In the genomic region with DNA sequence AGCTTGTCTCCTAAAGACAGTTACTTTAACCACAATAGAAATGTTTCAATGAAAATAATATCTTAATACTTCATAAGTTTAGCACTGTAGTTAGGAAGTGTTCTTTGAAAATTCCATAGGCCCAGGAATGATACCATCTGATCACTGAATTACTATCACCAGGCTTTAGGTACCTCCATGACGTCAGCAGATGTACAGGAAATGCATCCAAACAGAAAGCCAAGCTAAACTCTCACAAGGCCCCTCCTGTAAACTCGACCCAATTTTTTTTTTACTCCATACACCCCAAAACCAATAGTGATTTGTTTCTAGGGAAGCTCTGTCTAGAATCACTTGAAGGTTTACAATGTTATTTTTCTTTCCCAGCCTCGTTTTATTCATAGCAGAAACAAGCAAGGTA, we compare ENCODE assay signal across 8 mouse cellular contexts. TPM values are rescaled to one million over a fixed set of nuclear protein-coding genes. Genes with fewer than 3 reads are reported as not detected.
DNase-seq lines count a peak whose midpoint lies in the region; ATAC-seq and TF ChIP-seq lines count a peak whose summit lies in the region.

No protein-coding gene starts in this region.

- H3K27me3 ChIP-seq in heart, adult 2 months (ENCODE audit: control insufficient read depth, insufficient read depth, low read length) = no peaks in the 10 kb centered on the region
- H3K27me3 ChIP-seq in CH12.LX (replicated peaks) = no peaks in the 10 kb centered on the region
- no peaks in the 10 kb centered on the region for H3K27me3 ChIP-seq in forebrain, embryonic 14.5 days (replicated peaks; ENCODE audit: control insufficient read depth, insufficient read depth, low read length)
- no peaks in the 10 kb centered on the region for H3K27me3 ChIP-seq in liver, postnatal 0 days (ENCODE audit: insufficient read depth, low read length)

- TF ChIP-seq CTCF in heart, adult 2 months (IDR thresholded peaks at IDR 0.05) = no peak
- TF ChIP-seq CTCF in CH12.LX (conservative IDR thresholded peaks at IDR 0.05 in 1 of 2, IDR thresholded peaks at IDR 0.05 in 1 of 2; ENCODE audit: low read depth in 2 of 2, low read length in 2 of 2) = no peak
- TF ChIP-seq CTCF in liver, postnatal 0 days (IDR thresholded peaks at IDR 0.05; ENCODE audit: low read depth) = no peak

- H3K4me3 ChIP-seq in heart, adult 2 months = peak overlapping the region; percentile 82
- H3K4me3 ChIP-seq in CH12.LX (replicated peaks in 1 of 3; ENCODE audit: low read depth in 2 of 3, low read length in 2 of 3, poor library complexity in 1 of 3) = peak overlapping the region; percentile 80 to 99 (median 97)
- peak overlapping the region; percentile 98 for H3K4me3 ChIP-seq in forebrain, embryonic 14.5 days (ENCODE audit: low read depth, low read length)
- H3K4me3 ChIP-seq in liver, postnatal 0 days (ENCODE audit: low read depth, low read length) = peak overlapping the region; percentile 78

- no peak overlapping the region; the same call in 1 of the 2 replicates for H3K9ac ChIP-seq in heart, adult 2 months (ENCODE audit: low read depth, low read length)
- H3K9ac ChIP-seq in CH12.LX (ENCODE audit: insufficient read depth, low read depth) = peak overlapping the region; percentile 99
- peak overlapping the region; percentile 88 for H3K9ac ChIP-seq in forebrain, embryonic 14.5 days (ENCODE audit: low read length)
- H3K9ac ChIP-seq in liver, postnatal 0 days (replicated peaks) = peak overlapping the region; percentile 81

- TF ChIP-seq EP300 in heart, adult 2 months (IDR thresholded peaks at IDR 0.05; ENCODE audit: insufficient read depth, low read depth, low read length) = no peak
- TF ChIP-seq EP300 in CH12.LX (IDR thresholded peaks at IDR 0.05; ENCODE audit: low read length) = no peak
- TF ChIP-seq EP300 in liver, postnatal 0 days (IDR thresholded peaks at IDR 0.05; ENCODE audit: low read depth) = no peak

- no peaks in the 10 kb centered on the region for H3K79me2 ChIP-seq in heart, adult 2 months (replicated peaks; ENCODE audit: control insufficient read depth, insufficient read depth, low read length)
- peaks cover 20% of the 10 kb centered on the region for H3K79me2 ChIP-seq in CH12.LX (replicated peaks; ENCODE audit: control insufficient read depth, extremely low read depth, insufficient read depth, poor library complexity, severe bottlenecking)

- no peak for ATAC-seq in forebrain, embryonic 14.5 days
- no peak for ATAC-seq in liver, postnatal 0 days

- peak overlapping the region; percentile 70; the same call in 1 of the 2 replicates for H3K4me2 ChIP-seq in CH12.LX (ENCODE audit: insufficient read depth, low read depth, poor library complexity, severe bottlenecking)
- H3K4me2 ChIP-seq in forebrain, embryonic 14.5 days (ENCODE audit: low read length) = peak overlapping the region; percentile 77
- H3K4me2 ChIP-seq in liver, postnatal 0 days (ENCODE audit: low read depth, low read length) = peak overlapping the region; percentile 68

- peak overlapping the region; percentile 63 for H3K27ac ChIP-seq in heart, adult 2 months
- no peak overlapping the region for H3K27ac ChIP-seq in CH12.LX (ENCODE audit: insufficient read depth, low read depth)
- H3K27ac ChIP-seq in forebrain, embryonic 14.5 days (ENCODE audit: low read depth, low read length) = peak overlapping the region; percentile 96; the same call in 1 of the 2 replicates
- peak overlapping the region; percentile 84 for H3K27ac ChIP-seq in liver, postnatal 0 days (ENCODE audit: low read depth)

- H3K9me3 ChIP-seq in CH12.LX (replicated peaks; ENCODE audit: low read length) = no peaks in the 10 kb centered on the region
- H3K9me3 ChIP-seq in forebrain, embryonic 14.5 days (replicated peaks; ENCODE audit: control insufficient read depth, low read length) = no peaks in the 10 kb centered on the region
- no peaks in the 10 kb centered on the region for H3K9me3 ChIP-seq in liver, postnatal 0 days (ENCODE audit: low read length)

- no peak for TF ChIP-seq RAD21 in CH12.LX (IDR thresholded peaks at IDR 0.05; ENCODE audit: low read depth, low read length)

- H3K4me1 ChIP-seq in heart, adult 2 months (ENCODE audit: control insufficient read depth, insufficient read depth, low read length) = peaks cover 2% of the 10 kb centered on the region
- peaks cover 0 to 24% of the 10 kb centered on the region in 2 experiments; a peak in 2 of 4 replicates for H3K4me1 ChIP-seq in CH12.LX (ENCODE audit: control insufficient read depth in 1 of 2, insufficient read depth in 2 of 2)
- peaks cover 8% of the 10 kb centered on the region for H3K4me1 ChIP-seq in forebrain, embryonic 14.5 days (ENCODE audit: control insufficient read depth, insufficient read depth, low read length)
- H3K4me1 ChIP-seq in liver, postnatal 0 days (ENCODE audit: insufficient read depth) = peaks cover 2% of the 10 kb centered on the region; the same call in 1 of the 2 replicates

- WGBS in heart, adult 2 months = under 1% methylated on average over 3 of the region's 3 CpGs
- 3% methylated on average over 3 of the region's 3 CpGs for WGBS in forebrain, embryonic 14.5 days
- WGBS in liver, postnatal 0 days (ENCODE audit: insufficient replicate concordance) = under 1% methylated on average over 3 of the region's 3 CpGs

- H3K36me3 ChIP-seq in heart, adult 2 months (ENCODE audit: control insufficient read depth, insufficient read depth, low read length) = peaks cover 2% of the 10 kb centered on the region; the same call in 1 of the 2 replicates
- H3K36me3 ChIP-seq in CH12.LX (replicated peaks in 1 of 2; ENCODE audit: control insufficient read depth in 1 of 2, insufficient read depth in 1 of 2, low read length in 1 of 2) = peaks cover 19 to 54% of the 10 kb centered on the region in 2 experiments
- peaks cover 14% of the 10 kb centered on the region for H3K36me3 ChIP-seq in forebrain, embryonic 14.5 days (ENCODE audit: control insufficient read depth, insufficient read depth, low read length)
- H3K36me3 ChIP-seq in liver, postnatal 0 days (replicated peaks; ENCODE audit: insufficient read depth, low read length) = peaks cover 22% of the 10 kb centered on the region

- DNase-seq in heart, adult 2 months = no peak
- no peak for DNase-seq in heart, adult 9 months (ENCODE audit: low spot score in 2 of 2)
- DNase-seq in CH12.LX (ENCODE audit: extremely low read depth) = peak; percentile 49
- DNase-seq in forebrain, embryonic 14.5 days (ENCODE audit: low spot score) = peak; percentile 25
- DNase-seq in liver, postnatal 0 days = no peak
- DNase-seq in thymus, postnatal 0 days (ENCODE audit: low spot score) = no peak
- DNase-seq in cerebellum, adult 9-10 months = no peak
- no peak for DNase-seq in thymus, postnatal 4 days

- dilution Hi-C loops in CH12.LX (cut with MboI; ENCODE audit: extremely low pct_ligation_motif_present, extremely low pct_unique_long_range_greater_than_20kb, low sequenced_read_pairs) = no loop called here

- TF ChIP-seq POLR2A in heart, adult 2 months (IDR thresholded peaks at IDR 0.05; ENCODE audit: insufficient read depth, low read depth, low read length) = no peak
- no peak for TF ChIP-seq POLR2A in CH12.LX (IDR thresholded peaks at IDR 0.05; ENCODE audit: low read depth, low read length)

- in situ Hi-C loops in CH12.LX (cut with MboI; ENCODE audit: low pct_ligation_motif_present, low pct_unique_long_range_greater_than_20kb, low sequenced_read_pairs) = no loop called here

- intact Hi-C loops in heart, adult 2 months (cut with DNase I) = loop anchor here (10.0 kb wide), 1 partner anchor 922 kb away; no protein-coding TSS in a partner anchor

TF ChIP-seq in CH12.LX, 34 proteins besides CTCF, POLR2A, EP300 and RAD21:
- TF ChIP-seq MEF2A (IDR thresholded peaks at IDR 0.05; ENCODE audit: borderline replicate concordance, low read depth, low read length) (no peak), JUND (conservative IDR thresholded peaks at IDR 0.05; ENCODE audit: low read depth, low read length) (0 out of 2 replicates have a peak, but pooled peaks have one; percentile 17), MAX (IDR thresholded peaks at IDR 0.05; ENCODE audit: low read length) (no peak)

RNA-seq across cellular contexts. Expression of gene Etaa1, which starts 0.9 kb away (rescaled TPM):
- total RNA-seq in heart, adult 2 months (2021) = 1 to 10 TPM; 2.1 to 2.7 TPM
- 0.55 and 1.0 TPM in 2 replicates for polyA plus RNA-seq in heart, adult 2 months (2012; rRNA removed)
- total RNA-seq in CH12.LX (2012; rRNA removed) (22.0 and 22.6 TPM in 2 replicates), CH12.LX (2014; rRNA removed) (27.4 and 32.5 TPM in 2 replicates)
- 37.9 and 38.5 TPM in 2 replicates for polyA plus RNA-seq in CH12.LX (2012; ENCODE audit: insufficient read length, low read depth)
- 11.1 and 11.7 TPM in 2 replicates for polyA plus RNA-seq in forebrain, embryonic 14.5 days (2014; fragmentation: Nextera tagmentation; extraction: Ambion mirVana)
- polyA plus RNA-seq in liver, postnatal 0 days (2015; fragmentation: Nextera tagmentation; extraction: Ambion mirVana) = 3.1 TPM in 2 replicates
- 12.5 and 12.7 TPM in 2 replicates for polyA plus RNA-seq in thymus, postnatal 0 days (2015; fragmentation: Nextera tagmentation; extraction: Ambion mirVana)

Comparison
In these comparisons a context has a peak if more than half of its experiments do, and no peak if none do; other contexts are left out.
1. DNase-seq: peak in CH12.LX (single experiment) and forebrain, embryonic 14.5 days (single experiment); none in heart, adult 2 months (0 of 2), heart, adult 9 months (0 of 2), liver, postnatal 0 days (single experiment), thymus, postnatal 0 days (single experiment), cerebellum, adult 9-10 months (single experiment) and thymus, postnatal 4 days (single experiment).
2. Peak in every context shown above with its lines, with median percentiles within 50 percentile points of each other: H3K4me3 ChIP-seq and H3K4me2 ChIP-seq.